Mouse (Mus musculus) liver, adult 2 months (tissue): Measurements from ENCODE around the gene Incenp.

ENCODE experiments used
- CTCF ChIP-seq: fragments of 200-500 bp; IDR thresholded peaks from 2 replicates; pipeline ENCODE4 v1.5.1; 2011; ENCODE audit warnings: low read depth, low read length, control low read depth
- POLR2A ChIP-seq: fragments of 200-500 bp; IDR thresholded peaks from 2 replicates; pipeline ENCODE4 v1.6.1; 2011; ENCODE audit warnings: low read length, control low read depth; ENCODE audit not compliant: insufficient read depth; ENCODE audit errors: extremely low read depth

GRCm38 (mm10) chr19:9924769-9925272 lies 25.5 kb upstream of the Incenp start:
- no peak for TF ChIP-seq CTCF
- 0 out of 2 replicates have a peak, but pooled peaks have one; percentile 14 for TF ChIP-seq POLR2A
